Mouse (Mus musculus): ENCODE data around the gene Exosc5. TPM values are rescaled to one million over a fixed set of nuclear protein-coding genes. Genes with fewer than 3 reads are reported as not detected.
A peak's percentile ranks its signal among the peaks of the same experiment; 100 is the strongest.

Gene Exosc5
- polyA plus RNA-seq, 1 experiment from 2014 or later, result 93.5 TPM

- no peak overlapping the region for H3K27ac ChIP-seq (replicated peaks)
- H3K9me3 ChIP-seq, result no peaks in the 10 kb centered on the region
- DNase-seq (ENCODE audit: low spot score), result no peak
- 56% methylated on average over 14 of the region's 14 CpGs for WGBS
- no peaks in the 10 kb centered on the region for H3K27me3 ChIP-seq (replicated peaks; ENCODE audit: low read depth, poor library complexity, severe bottlenecking)
- H3K4me1 ChIP-seq, result peaks cover 11% of the 10 kb centered on the region
- no peak overlapping the region for H3K4me3 ChIP-seq
- peaks cover 18% of the 10 kb centered on the region for H3K36me3 ChIP-seq (replicated peaks)
Observed at GRCm38 (mm10) chr7:25645074-25645473, 13.9 kb upstream of the Exosc5 start.

GRCm38 (mm10) chr7:25647574-25648123 lies 11.3 kb upstream of the Exosc5 start:
- no peak overlapping the region for H3K27ac ChIP-seq (replicated peaks)
- WGBS, result 56% methylated on average over 5 of the region's 5 CpGs
- H3K9me3 ChIP-seq, result no peaks in the 10 kb centered on the region
- no peak overlapping the region for H3K4me3 ChIP-seq
- H3K4me1 ChIP-seq, result peaks cover 11% of the 10 kb centered on the region
- DNase-seq (ENCODE audit: low spot score), result no peak
- no peaks in the 10 kb centered on the region for H3K27me3 ChIP-seq (replicated peaks; ENCODE audit: low read depth, poor library complexity, severe bottlenecking)
- peaks cover 5% of the 10 kb centered on the region; the same call in 1 of the 2 replicates for H3K36me3 ChIP-seq (replicated peaks)

DNA sequence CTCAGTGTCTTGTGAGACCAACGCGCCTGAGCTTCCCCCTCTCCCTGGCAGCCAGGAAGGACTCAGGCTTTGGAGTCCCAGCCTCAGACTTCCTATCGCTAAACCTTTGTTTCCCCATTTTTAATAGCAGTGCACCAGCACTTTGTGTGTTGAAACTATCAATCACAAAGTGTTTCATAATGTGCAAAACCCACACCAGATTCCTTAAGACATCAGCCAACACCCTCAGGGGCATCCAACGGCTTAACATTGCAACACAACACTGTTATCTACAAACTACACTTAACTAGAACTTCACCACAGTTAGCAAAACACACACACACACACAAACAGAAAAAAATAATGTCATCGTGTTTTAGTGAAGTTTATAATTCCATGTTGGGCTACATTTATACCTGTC lies 9.1 kb upstream of the Exosc5 start:
- Histone ChIP-seq H3K9me3 (no peaks in the 10 kb centered on the region), H3K4me3 (no peak overlapping the region), H3K36me3 (replicated peaks) (peaks cover 5% of the 10 kb centered on the region; the same call in 1 of the 2 replicates), H3K4me1 (peaks cover 11% of the 10 kb centered on the region), H3K27me3 (replicated peaks; ENCODE audit: low read depth, poor library complexity, severe bottlenecking) (no peaks in the 10 kb centered on the region), H3K27ac (replicated peaks) (no peak overlapping the region)
- 71% methylated on average over 5 of the region's 5 CpGs for WGBS
- no peak for DNase-seq (ENCODE audit: low spot score)

- 91% methylated on average over 8 of the region's 8 CpGs for WGBS
- H3K9me3 ChIP-seq, result no peaks in the 10 kb centered on the region
- DNase-seq (ENCODE audit: low spot score), result no peak
- peaks cover 11% of the 10 kb centered on the region for H3K4me1 ChIP-seq
- no peak overlapping the region for H3K4me3 ChIP-seq
- no peak overlapping the region for H3K27ac ChIP-seq (replicated peaks)
- no peaks in the 10 kb centered on the region for H3K27me3 ChIP-seq (replicated peaks; ENCODE audit: low read depth, poor library complexity, severe bottlenecking)
- H3K36me3 ChIP-seq (replicated peaks), result no peaks in the 10 kb centered on the region; the same call in 1 of the 2 replicates
Observed at GRCm38 (mm10) chr7:25651281-25651680, 7.7 kb upstream of the Exosc5 start.

DNA sequence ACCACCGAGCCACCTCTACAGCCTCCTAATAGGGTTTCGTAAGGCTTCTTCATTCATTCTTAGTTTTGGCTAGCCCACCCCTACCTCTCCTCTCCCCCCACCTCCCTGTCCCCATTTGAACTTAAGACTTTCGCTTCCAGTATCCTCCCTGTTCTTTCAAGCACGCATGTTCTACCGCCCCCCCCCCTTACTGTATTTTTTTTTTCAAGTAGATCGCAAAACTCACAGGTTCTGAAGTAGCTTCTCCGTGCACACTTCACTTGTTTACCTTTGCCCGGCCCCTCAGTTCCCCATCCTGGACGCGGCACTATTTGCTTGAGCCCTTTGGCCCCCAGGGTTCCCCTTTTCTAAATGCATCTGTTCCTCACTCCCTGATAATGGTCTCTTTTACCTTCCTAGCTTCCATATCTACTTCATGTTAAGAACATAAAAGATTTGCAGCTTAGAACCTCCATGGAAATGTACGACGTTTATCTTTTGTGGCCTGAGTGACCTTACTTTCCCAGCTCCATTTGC lies 6.7 kb upstream of the Exosc5 start:
- Histone ChIP-seq H3K27me3 (replicated peaks; ENCODE audit: low read depth, poor library complexity, severe bottlenecking) (no peaks in the 10 kb centered on the region), H3K4me3 (no peak overlapping the region), H3K27ac (replicated peaks) (no peak overlapping the region), H3K36me3 (replicated peaks) (no peaks in the 10 kb centered on the region; the same call in 1 of the 2 replicates), H3K9me3 (no peaks in the 10 kb centered on the region), H3K4me1 (peaks cover 19% of the 10 kb centered on the region)
- DNase-seq (ENCODE audit: low spot score), result no peak
- 91% methylated on average over 12 of the region's 12 CpGs for WGBS

DNA sequence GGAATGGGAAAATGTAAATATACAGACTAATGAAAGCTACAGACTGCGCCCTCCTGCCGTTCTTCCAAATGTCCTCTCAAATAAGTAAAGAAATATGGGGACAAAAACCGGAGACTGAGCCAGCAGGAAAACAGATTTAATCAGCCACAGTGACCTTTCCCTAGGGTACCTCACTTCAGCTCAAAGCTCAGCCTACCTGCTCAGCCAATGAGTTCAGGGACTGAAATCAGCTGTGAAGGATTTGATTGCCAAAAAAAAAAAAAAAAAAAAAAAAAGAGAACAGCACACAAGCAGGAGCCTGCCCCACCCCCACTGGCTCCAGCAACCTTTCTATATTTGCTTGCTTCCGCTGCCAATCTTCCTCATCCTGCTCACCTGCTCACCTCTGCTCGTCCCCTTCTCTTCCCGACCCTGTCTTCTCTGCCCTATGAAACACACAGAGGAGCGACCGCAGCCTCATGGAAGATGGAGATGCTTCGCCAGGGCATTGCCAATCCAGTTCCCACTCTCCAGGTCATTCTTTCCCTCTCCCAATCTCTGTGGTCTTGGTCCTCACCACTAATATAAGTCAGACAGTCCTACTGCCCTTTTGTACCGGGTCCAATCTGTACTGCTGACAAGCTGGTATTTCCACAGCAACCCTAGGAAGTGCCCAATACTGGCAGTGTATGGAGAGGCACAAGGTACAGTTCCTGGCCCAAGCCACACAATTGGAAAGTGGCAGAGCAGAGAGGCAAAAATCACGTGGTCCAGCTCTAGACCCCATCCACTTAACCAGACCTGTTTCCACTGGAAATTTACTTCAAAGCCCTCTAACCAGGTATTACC lies 3.1 kb upstream of the Exosc5 start:
- no peaks in the 10 kb centered on the region for H3K9me3 ChIP-seq
- no peaks in the 10 kb centered on the region; the same call in 1 of the 2 replicates for H3K36me3 ChIP-seq (replicated peaks)
- peaks cover 24% of the 10 kb centered on the region for H3K4me1 ChIP-seq
- H3K27ac ChIP-seq (replicated peaks), result no peak overlapping the region
- no peaks in the 10 kb centered on the region for H3K27me3 ChIP-seq (replicated peaks; ENCODE audit: low read depth, poor library complexity, severe bottlenecking)
- no peak for DNase-seq (ENCODE audit: low spot score)
- H3K4me3 ChIP-seq, result no peak overlapping the region
- 79% methylated on average over 11 of the region's 11 CpGs for WGBS

GRCm38 (mm10) chr7:25657785-25658184 lies 1.2 kb upstream of the Exosc5 start:
- peak overlapping the region; percentile 77 for H3K4me3 ChIP-seq
- H3K27ac ChIP-seq (replicated peaks), result 0 out of 2 replicates have a peak overlapping the region, but pooled peaks have one; percentile 93
- DNase-seq (ENCODE audit: low spot score), result no peak
- no peaks in the 10 kb centered on the region for H3K9me3 ChIP-seq
- WGBS, result 44% methylated on average over 10 of the region's 10 CpGs
- H3K4me1 ChIP-seq, result peaks cover 24% of the 10 kb centered on the region
- H3K36me3 ChIP-seq (replicated peaks), result peaks cover 16% of the 10 kb centered on the region
- H3K27me3 ChIP-seq (replicated peaks; ENCODE audit: low read depth, poor library complexity, severe bottlenecking), result no peaks in the 10 kb centered on the region

GRCm38 (mm10) chr7:25666381-25666780 lies 7.4 kb downstream of the Exosc5 start:
- no peak overlapping the region for H3K4me3 ChIP-seq
- DNase-seq (ENCODE audit: low spot score), result no peak
- no peaks in the 10 kb centered on the region for H3K9me3 ChIP-seq
- no peaks in the 10 kb centered on the region for H3K4me1 ChIP-seq
- peaks cover 81% of the 10 kb centered on the region for H3K36me3 ChIP-seq (replicated peaks)
- no peaks in the 10 kb centered on the region for H3K27me3 ChIP-seq (replicated peaks; ENCODE audit: low read depth, poor library complexity, severe bottlenecking)
- H3K27ac ChIP-seq (replicated peaks), result no peak overlapping the region
- WGBS, result 94% methylated on average over 8 of the region's 8 CpGs

GRCm38 (mm10) chr7:25669158-25669557 lies 10.2 kb downstream of the Exosc5 start:
- DNase-seq (ENCODE audit: low spot score), result no peak
- WGBS, result 86% methylated on average over 10 of the region's 10 CpGs

DNA sequence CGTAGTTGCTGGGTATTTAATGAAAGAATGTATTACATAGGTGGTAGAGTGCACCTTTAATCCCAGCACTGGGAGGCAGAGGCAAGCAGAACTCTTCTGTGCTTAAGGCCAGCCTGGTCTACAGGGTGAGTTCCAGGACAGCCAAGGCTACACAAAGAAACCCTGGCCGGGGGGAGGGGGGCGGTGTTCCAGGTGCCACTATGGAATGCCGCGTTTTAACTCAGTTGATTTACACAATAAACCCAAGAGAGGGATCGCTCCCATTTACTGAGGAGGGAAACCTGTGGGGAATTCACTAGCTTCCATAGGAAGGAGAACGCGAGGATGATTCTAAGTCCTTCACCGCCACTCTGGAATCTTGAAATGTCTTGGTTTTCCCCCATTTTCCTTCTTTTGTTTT lies 10.7 kb downstream of the Exosc5 start:
- H3K27me3 ChIP-seq (replicated peaks; ENCODE audit: low read depth, poor library complexity, severe bottlenecking), result peaks cover 18% of the 10 kb centered on the region
- peaks cover 51% of the 10 kb centered on the region for H3K36me3 ChIP-seq (replicated peaks)
- H3K9me3 ChIP-seq, result peaks cover 2% of the 10 kb centered on the region; the same call in 1 of the 2 replicates
- peaks cover 3% of the 10 kb centered on the region for H3K4me1 ChIP-seq
- DNase-seq (ENCODE audit: low spot score), result no peak
- no peak overlapping the region for H3K4me3 ChIP-seq
- H3K27ac ChIP-seq (replicated peaks), result no peak overlapping the region
- WGBS, result 80% methylated on average over 9 of the region's 9 CpGs

More at GRCm38 (mm10) chr7:25669158-25669557, 10.2 kb downstream of the Exosc5 start:
- H3K27ac ChIP-seq (replicated peaks), result no peak overlapping the region
- peaks cover 2% of the 10 kb centered on the region; the same call in 1 of the 2 replicates for H3K9me3 ChIP-seq
- H3K4me3 ChIP-seq, result no peak overlapping the region
- H3K4me1 ChIP-seq, result no peaks in the 10 kb centered on the region
- peaks cover 13% of the 10 kb centered on the region for H3K27me3 ChIP-seq (replicated peaks; ENCODE audit: low read depth, poor library complexity, severe bottlenecking)
- H3K36me3 ChIP-seq (replicated peaks), result peaks cover 56% of the 10 kb centered on the region

DNA sequence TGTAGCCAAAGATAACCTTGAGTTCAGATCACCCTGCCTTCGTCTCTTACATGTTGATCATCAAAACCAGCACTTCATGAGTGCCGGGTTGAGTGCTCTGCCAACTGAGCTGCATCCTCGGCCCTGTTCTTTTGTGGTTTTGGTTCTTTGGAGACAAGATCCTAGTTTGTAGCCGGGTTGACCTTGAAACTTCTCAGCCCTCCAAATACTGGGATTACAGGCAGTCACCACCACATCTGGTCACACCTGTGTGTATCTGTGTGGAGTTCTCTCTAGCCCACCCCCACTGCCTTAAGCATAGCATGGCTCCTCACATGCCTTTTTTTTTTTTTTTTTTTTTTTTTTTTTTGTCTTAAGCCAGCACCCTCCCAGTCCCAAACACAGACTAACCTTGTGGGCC lies 11.1 kb downstream of the Exosc5 start:
- H3K27ac ChIP-seq (replicated peaks), result no peak overlapping the region
- 93% methylated on average over 4 of the region's 4 CpGs for WGBS
- peaks cover 8% of the 10 kb centered on the region for H3K4me1 ChIP-seq
- DNase-seq (ENCODE audit: low spot score), result no peak
- H3K27me3 ChIP-seq (replicated peaks; ENCODE audit: low read depth, poor library complexity, severe bottlenecking), result peaks cover 23% of the 10 kb centered on the region
- H3K9me3 ChIP-seq, result peaks cover 2% of the 10 kb centered on the region; the same call in 1 of the 2 replicates
- peaks cover 46% of the 10 kb centered on the region for H3K36me3 ChIP-seq (replicated peaks)
- H3K4me3 ChIP-seq, result no peak overlapping the region

- WGBS, result 82% methylated on average over 2 of the region's 2 CpGs
- DNase-seq (ENCODE audit: low spot score), result no peak
- H3K9me3 ChIP-seq, result peaks cover 2% of the 10 kb centered on the region; the same call in 1 of the 2 replicates
- peaks cover 38% of the 10 kb centered on the region for H3K27me3 ChIP-seq (replicated peaks; ENCODE audit: low read depth, poor library complexity, severe bottlenecking)
- peaks cover 8% of the 10 kb centered on the region for H3K4me1 ChIP-seq
- peaks cover 31% of the 10 kb centered on the region for H3K36me3 ChIP-seq (replicated peaks)
- H3K27ac ChIP-seq (replicated peaks), result no peak overlapping the region
- H3K4me3 ChIP-seq, result no peak overlapping the region
Observed at GRCm38 (mm10) chr7:25671686-25672085, 12.7 kb downstream of the Exosc5 start.
